Mouse (Mus musculus): Measurements from ENCODE around the gene Ctcfl.
"Not testable (repeated sequence)": the region's sequence is repeated elsewhere in the genome, so short reads cannot be mapped to it uniquely, and the experiment has no call there.

The Ctcfl gene

DNA sequence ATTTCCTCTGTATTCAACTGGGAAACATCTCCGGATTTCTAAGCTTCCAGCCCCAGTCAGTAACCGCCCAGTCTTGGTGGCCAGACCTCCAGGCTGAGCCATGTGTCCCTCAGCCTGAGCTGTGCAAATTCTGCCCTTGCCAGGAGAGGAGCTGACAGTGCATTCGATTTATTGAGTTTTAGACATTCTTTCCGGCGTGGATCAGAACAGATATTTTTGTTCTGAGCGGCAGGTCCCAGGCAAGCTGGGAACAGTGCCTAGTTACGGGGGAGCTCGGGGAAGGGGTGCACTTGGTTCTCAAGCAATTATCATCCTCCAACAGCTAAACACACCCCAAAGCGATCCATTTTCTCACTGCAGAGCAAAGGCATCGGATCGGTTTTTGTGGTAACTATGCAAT, 24.3 kb upstream of the Ctcfl start:
- DNase-seq (ENCODE audit: low spot score) = no peak

DNA sequence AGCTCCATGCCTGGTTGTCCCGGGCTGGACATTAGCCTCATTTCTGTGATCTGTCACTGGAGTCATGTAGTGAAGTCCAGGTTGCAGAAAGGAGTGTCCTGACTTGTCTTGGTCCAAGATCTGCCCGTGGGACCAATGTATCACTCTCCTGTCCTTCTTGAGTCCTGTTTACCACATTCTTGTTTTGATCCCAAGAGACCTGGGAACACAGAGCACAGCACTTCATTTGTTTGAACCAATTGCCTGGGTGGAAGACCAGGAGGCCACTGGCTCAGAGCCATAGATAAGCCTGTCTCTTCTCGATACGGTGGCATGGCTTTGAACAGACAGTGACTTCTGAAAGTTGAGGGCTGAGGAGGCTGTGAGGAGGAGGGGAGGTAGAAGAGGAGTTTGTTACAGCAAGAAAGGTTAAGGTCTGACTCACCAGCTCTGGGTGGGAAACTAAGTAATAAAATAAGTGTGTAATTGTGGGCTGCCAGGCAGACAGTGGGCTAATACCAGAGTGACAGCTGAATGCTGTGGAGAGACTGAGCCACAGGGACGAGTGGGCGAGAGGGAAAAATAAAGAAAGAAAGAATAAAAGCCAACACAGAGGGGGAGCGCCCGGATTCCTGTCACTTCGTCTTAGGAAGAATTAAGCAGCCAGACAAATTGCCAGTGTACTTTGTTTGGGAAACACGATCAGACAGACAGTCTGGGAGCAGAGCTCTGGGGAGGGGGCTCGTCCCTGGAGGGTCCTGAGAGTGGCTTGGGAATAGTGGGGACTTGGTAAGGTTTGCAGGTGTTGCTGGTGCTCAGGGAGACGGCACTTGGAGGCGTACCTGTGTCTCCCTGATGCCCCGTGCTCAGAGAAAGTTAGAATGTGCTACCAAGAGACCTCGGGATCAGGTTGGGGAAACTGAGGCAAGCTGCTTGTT, 19.3 kb upstream of the Ctcfl start:
- DNase-seq (ENCODE audit: low spot score) = no peak

DNA sequence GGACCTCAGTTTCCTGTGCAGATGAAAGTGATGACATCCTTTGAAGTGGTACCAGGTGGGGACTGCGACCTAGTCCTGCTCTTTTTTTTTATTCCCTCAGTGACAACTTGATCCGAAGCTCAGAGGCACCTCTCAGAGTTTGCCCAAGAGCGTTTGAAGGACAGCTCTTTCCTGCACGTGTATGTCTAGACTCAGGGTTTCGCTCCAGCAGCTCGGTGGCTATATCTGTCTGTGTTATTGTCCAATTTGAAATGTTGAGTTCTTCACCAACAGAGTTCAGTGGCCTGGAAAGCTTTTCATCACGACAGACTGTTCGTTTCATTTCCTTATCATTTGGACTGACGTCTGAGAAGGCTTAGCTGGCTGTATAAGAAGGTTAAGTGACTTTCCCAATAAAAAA, 15.4 kb upstream of the Ctcfl start:
- no peak for DNase-seq (ENCODE audit: low spot score)

DNA sequence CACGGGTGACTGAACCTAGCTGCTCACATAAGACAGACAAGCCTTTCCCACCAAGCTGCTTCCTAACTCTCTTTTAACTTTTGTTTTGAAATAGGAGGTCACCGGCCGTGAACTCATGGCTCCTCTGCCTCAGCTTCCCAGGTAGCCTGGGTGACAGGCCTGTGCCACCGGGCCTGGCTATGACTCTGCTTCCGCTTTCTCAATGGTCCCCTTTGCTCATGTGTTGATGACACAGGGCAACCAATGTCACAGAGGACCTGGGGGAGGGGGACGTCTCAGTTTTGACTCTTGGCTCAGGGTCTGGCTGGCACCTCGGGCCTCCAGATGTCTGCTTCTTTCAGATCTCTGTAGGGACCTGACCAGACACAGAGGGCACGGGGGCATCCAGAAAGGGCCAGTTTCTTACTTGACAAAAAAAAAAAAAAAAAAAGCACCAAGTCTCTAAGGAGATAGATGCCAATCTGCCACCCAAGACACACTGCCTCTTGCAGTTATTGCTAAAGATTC, 13.5 kb upstream of the Ctcfl start:
- no peak for DNase-seq (ENCODE audit: low spot score)

DNA sequence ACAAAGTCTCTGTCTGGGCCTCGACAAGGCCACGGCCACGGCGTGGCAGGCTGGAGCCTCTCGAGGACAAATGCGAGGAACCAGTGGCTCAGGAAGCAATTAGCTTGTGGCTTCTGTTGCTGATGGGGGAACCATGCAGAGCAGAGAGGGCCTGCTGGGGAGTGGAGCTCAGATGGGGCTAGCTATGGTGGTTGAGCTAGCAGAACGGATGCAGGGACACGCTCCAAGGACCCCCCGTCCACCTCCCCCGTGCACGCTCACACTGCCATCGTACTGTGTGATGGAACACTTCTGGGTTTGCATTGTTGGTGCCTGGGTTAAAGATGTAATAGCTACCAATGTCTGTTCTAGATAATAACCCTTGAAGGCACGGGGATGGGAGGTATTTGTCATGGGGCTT, 12.9 kb upstream of the Ctcfl start:
- no peak for DNase-seq (ENCODE audit: low spot score)

DNA sequence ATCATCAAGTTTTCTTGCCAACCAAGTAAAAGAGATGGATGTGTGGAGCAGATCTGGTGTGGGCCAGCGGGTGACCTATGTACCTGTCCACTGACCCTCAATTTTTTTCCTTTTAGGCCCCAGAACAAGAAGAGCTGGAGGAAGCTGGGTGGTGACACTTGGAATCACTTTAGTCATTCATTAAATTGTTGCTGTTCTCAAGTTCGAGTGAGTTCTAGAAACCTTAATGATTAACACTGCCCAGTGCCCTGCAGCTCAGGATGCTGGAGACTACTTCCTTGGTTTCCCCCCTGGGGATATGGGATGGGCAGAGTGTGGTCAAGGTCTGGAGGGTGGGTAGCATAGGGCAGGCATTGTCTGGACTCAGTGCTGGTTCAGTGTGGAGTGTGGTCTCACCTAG, 9.8 kb upstream of the Ctcfl start:
- no peak for DNase-seq (ENCODE audit: low spot score)

DNA sequence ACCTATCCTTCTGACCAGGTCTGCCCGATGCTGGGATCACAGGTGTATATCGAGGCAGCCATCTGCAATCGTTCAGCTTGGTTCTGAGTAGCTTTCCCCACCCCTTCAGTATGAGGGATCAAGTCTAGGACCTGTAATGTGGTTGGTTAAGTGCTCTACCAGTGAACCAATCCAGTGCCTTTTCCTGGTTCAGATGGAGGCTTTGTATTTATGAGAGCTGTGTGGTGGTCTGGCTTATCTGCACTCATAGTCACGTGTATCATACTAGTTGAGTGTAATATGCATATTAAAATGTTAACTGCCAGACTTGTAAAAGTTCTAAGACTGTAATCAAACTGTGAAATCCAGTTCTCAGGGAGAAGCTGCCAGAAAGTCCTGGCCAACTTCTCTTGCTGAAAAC, 7.1 kb upstream of the Ctcfl start:
- DNase-seq (ENCODE audit: low spot score) = no peak

DNA sequence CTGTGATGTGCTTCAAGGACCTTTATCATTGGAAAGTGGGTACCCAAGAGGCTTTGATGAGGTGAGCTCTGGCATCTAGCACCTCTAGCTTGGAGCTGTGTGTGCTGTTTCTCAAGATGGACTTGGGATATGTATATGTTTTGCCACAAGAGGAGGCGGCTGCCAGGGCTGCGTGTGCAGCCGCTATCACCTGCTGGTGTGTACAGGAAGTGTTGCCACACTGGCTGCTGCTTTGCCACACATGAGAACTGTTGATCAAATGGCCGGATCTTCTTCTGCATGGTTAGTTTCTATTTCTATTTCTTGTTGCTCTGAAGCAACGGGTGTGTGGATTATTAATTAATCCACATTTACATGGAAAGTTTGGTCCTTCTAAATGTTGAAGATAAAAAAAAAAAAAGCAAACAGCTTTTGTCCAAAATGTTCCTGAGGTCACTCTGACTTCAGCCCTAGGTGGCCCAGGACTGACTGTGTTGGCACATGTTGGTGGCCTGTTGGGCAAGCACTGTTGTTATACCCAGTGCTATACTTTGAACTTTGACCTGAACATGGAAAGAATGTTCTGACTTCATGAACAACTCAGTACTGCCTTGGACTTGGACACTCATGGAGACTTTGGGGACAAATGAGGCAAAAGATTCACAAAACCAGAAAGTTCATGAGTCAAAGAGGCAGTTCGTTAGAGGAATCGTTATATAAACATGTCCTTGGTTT, 4.9 kb upstream of the Ctcfl start:
- DNase-seq (ENCODE audit: low spot score) = no peak

DNA sequence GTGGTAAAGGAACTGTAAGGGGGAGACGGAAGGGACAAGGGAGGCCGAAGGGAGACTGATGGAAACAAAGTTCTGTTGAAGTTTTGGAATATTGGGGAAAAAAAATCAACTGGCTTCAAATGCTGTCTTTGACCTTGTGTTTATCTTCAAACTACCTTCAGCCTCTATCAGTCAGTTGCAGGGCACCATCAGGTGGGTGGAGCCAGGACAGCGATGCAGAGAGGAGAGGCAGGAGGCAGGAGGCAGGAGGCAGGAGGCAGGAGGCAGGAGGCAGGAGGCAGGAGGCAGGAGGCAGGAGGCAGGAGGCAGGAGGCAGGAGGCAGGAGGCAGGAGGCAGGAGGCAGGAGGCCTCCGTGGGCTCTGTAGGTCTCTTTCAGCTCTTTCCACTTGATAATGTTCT, 792 bp upstream of the Ctcfl start:
- DNase-seq (ENCODE audit: low spot score) = not testable (repeated sequence)

DNA sequence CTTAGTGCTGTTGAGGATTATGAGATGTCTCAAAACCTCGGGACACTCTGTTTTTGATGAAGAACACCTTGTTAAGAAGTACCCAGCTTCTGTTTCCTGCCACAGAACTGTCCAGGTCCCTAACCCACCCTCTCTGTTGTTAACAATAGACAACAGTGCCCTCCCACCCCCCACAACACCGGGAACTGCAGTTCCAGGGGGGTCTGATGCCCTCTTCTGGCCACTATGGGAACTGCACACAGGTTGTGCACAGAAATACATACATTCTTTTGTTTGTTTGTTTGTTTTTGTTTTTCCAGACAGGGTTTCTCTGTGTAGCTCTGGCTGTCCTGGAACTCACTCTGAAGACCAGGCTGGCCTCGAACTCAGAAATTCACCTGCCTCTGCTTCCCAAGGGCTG, 5.5 kb downstream of the Ctcfl start:
- not testable (repeated sequence) for DNase-seq (ENCODE audit: low spot score)

DNA sequence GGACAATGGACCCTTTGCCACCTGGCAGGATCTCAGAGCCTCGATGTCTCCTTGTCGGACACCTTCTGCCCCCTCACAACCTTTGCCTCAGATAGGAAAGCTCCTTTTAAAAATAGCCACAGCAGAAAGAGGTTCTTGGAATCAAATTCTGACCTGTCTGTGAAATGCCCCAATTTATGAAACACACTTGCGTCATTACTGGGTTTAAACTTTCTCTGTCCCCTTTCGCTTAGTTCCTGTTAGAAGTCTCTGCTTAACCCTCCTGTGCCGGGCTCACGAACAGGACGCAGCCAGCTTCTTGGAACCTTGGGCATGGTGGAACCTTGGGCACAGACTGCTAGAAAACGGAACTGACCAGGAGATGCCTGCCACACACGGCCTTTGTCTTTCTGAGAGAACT, 8.8 kb downstream of the Ctcfl start:
- DNase-seq (ENCODE audit: low spot score) = no peak

DNA sequence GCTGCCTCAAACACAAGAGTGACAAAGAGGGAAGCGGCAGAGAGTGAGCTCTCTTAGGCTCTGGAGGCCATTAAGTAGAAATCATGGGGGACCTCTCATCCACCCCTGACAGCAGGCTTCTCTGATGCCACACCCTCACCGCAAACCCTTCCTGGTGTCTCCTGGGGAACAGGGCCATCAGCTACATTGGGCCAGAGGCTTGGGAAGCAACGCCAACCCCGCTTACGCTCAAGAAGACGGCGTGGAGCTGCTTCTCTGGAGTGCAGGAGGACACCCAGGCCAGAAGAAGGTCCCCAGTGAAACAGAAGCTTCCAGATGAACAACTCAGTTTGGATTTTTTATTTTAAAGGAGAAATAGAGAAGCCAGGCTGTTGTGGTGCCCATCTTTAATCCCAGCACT, 9.8 kb downstream of the Ctcfl start:
- no peak for DNase-seq (ENCODE audit: low spot score)

DNA sequence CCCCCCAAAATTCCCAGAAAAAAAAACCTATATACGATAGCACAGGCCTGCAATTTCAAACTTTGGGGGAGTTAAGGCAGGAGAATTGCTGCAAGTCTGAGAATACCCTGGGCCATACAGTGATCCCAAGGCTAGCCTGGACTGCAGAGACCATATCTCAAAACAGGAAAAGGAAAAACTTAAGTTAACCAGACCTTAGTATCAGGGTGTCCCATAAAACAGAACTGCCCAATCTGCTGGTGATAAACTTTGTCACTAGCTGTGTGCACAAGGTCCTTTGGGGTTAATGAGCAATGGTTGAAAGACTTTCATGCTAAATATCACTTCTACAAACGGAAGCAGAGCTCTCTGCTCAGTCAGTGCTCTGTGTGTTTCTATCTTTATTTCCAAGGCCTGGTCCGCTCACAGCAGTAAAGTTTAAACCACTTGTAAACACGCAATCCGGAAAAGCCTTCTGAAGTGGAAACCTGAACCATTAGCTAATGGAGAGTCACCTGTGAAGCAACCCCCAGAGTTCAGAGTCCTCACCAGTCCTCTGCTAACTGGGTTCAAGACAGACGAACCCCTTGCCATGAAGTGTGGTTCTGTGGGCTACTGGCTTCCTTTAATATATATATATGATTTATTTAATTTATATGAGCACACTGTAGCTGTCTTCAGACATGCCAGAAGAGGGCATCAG, 10.7 kb downstream of the Ctcfl start:
- no peak for DNase-seq (ENCODE audit: low spot score)

DNA sequence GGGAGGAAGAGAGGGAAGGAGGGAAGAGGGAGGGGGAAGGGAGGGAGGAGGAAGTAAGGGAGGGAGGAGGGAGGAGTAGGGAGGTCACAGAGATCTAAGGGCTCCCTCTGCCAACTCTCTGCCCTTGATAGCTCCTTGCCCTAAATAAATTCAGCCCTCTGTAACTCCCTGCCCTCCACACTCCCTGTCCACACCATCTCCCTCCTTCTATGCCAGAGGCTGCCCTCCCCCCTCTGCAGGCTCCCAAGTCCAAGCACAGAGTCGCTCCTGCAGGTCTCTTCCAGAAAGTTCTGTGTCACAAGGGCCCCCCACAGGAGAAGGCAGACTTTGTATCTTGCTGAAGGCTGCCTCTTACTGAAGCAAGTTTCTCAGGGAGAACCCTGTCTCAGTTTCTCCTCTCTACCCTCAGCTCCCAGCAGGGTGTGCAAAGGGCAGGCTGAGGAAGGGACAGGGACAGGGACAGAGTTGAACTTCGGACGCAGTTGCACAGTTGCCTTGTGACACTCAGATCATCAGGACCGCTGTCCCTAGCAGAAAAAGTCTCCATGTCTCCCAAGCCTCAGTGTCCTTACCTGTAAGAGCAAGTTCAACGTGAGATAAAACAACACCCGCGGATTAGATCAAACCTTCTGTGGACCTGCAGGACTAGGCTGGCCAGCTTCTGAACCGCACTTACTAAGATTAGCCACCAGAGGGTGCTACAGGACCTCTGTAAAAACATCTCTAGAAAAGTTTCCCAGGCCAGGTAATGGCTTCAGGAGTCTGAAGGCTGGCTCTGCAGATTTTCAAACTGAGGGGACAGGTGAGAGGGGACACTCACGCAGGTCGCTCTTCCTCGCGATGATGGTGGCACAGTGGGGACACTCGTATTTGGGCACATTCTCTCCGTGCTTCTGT, 12.2 kb downstream of the Ctcfl start:
- peak; percentile 86 for DNase-seq (ENCODE audit: low spot score)

DNA sequence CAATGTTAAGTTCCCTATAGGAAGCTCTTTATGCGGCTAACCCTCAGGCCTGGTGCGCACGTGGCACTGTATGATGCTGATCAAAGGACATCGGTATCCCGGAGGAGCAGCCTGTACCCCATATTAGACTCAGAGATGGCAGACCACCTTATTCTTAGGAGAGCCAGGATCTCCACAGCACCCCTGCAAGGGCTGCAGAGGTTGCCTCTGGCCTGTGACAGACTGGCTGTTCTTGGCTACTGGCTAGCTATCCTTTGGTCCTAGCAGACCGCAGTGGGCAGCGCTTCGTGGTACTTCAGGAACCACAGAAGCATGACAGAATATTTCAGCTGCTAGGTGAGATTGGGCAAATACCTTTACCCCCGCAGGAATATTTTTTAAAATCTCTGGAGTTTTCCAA, 12.9 kb downstream of the Ctcfl start:
- DNase-seq (ENCODE audit: low spot score) = no peak

DNA sequence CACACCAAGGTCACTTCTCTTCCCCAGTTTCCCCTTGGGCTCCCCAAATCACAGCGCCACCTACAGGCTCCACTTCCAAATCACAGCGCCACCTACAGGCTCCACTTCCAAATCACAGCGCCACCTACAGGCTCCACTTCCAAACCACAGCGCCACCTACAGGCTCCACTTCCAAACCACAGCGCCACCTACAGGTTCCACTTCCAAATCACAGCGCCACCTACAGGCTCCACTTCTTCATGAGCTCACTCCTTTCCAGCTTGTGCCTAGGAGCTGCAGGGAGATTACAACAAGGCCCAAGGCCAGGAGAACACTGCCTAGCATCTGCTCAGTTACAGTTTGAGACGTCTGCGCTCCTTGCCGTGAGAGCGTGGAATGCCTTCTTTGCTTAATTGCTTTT, 22.0 kb downstream of the Ctcfl start:
- DNase-seq (ENCODE audit: low spot score) = not testable (repeated sequence)

DNA sequence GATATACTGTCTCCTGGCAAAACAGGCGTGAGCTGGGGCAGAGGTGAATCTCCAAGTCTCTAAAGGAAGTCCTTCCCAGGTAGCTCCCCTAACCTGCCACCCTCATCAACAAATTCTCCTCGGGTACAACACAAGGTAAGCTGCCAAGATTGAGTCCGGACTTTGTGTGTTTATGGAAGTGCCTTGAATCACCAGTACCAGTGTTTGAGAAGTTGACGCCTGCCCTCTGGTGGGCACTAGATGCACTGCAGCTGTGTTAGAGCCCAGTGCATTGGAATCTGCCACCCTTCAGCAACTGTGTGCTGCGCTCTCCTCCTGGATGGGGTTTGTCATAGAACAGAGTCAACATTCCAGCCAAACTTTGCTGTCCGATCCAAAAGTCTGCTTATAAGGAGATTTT, 29.9 kb downstream of the Ctcfl start:
- peak; percentile 95 for DNase-seq (ENCODE audit: low spot score)

DNA sequence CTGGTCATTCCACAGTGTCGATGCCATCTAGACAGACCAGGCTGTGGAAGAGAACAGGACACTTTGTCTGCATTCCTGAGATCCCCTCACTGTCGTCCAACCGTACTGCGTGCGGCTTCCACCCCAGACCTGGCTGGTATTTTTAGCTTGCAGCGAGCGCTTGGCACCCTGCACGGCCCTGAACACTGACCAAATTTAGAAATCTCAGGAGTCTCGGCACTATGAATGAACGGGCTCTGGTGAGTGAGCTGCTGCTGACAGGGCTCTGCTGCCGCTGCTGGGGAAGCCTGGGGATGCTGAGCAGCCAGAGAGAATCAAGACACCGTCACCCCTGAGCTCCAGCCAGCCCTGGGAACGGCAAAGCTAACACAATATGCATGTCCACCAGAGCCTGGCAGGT, 31.9 kb downstream of the Ctcfl start:
- no peak for DNase-seq (ENCODE audit: low spot score)

DNA sequence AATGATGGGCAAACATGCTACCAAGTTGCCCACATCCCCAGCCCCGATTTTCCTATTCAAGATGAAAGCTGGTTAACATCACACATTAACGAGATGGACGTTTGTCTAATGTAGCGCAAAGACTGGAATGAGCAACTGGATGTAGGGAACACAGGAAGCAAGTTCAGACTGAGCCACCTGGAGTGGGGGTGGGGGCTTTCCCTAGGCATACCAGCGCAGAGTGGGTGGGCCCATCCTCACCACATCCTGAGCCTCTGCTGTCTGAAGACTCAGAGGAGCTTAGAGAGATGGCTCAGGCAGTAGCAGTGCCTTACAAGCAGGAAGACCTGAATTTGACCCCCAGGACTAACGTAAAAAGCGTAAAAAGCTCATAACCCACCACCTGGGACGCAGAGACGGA, 33.6 kb downstream of the Ctcfl start:
- DNase-seq (ENCODE audit: low spot score) = no peak

DNA sequence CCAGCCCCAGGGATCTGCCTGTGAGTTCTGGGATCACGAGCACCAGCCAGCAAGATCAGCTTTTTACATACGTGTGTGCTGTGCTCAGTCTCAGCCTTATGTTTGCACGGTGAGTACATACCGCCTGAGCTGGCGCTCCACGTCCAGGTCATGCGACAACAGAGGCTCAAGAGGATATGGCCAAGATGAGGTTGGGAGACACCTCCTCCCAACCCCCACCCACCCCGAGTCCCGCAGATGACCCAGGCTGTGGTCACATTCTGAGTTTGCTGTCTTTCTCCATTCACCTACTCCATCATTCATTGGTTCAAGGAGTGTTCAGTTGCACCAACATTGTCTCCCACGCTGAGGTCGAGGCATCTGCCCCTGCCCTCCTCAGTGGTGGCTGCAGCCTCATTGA, 34.5 kb downstream of the Ctcfl start:
- DNase-seq (ENCODE audit: low spot score) = no peak

DNA sequence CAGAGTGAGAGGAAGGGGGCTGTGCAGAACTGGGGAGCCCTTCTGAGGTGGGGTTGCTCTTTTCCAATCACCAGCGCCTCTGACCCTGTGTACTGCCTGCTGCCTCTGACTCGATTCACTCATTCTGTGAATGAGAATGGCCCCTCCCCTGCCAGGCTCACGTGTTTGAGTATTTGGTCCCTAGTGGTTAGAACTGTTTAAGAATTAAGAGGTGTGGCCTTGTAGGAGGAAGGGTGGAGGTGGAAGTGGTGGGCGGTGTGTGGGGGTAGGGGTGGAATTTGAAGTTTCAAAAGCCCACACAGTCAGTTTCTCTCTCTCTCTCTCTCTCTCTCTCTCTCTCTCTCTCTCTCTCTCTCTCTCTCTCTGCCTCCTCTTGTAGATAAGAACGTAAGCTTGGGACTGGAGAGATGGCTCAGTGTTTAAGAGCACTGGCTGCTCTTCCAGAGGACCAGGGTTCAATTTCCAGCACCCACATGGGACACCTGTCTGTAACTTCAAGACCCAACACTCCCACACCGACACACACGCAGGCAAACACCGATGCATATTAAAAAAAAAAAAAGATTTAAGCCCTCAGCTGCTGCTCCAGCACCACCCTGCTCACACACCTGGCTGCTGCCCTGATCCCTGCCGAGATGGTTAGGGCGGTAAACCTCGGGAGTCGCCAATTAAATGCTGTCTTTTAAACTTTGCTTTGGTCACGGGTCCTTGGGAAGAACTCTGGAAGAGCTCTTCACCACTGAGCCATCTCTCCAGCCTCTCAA, 35.4 kb downstream of the Ctcfl start:
- DNase-seq (ENCODE audit: low spot score) = peak; percentile 72

All from embryo, embryonic 10.5 days (tissue).